Mouse (Mus musculus) forebrain, embryonic 11.5 days (tissue): ENCODE measurements around the gene 9830107B12Rik. TPM values are rescaled to one million over a fixed set of nuclear protein-coding genes. Genes with fewer than 3 reads are reported as not detected.

ENCODE experiments used
- ATAC-seq: fragments of 200-750 bp; cut with Nextera tagmentation; replicated peaks from 2 replicates; pipeline ENCODE4 v1.8.0; 2017; ENCODE audit warnings: moderate TSS enrichment; ENCODE audit not compliant: low FRiP score
- DNase-seq: peaks from one replicate; pipeline ENCODE4 v3.0.0-alpha.2; 2017; ENCODE audit warnings: low spot score
- H3K27ac ChIP-seq: fragments of 300-500 bp; sonication (generic); 2 replicates; pipeline ENCODE4 v1.5.1; 2014; ENCODE audit warnings: low read depth, low read length
- H3K27me3 ChIP-seq: fragments of 300-500 bp; sonication (generic); 2 replicates; pipeline ENCODE4 v1.6.1; 2014; ENCODE audit warnings: mild to moderate bottlenecking, low read length, mixed read lengths; ENCODE audit not compliant: control insufficient read depth, insufficient read depth
- H3K36me3 ChIP-seq: fragments of 300-500 bp; sonication (generic); 2 replicates; pipeline ENCODE4 v1.6.1; 2014; ENCODE audit warnings: mild to moderate bottlenecking, low read length, moderate library complexity, mixed read lengths; ENCODE audit not compliant: control insufficient read depth, insufficient read depth
- H3K4me1 ChIP-seq: fragments of 300-500 bp; sonication (generic); replicated peaks from 2 replicates; pipeline ENCODE4 v1.6.1; 2014; ENCODE audit warnings: low read length, mixed read lengths; ENCODE audit not compliant: control insufficient read depth, insufficient read depth
- H3K4me2 ChIP-seq: fragments of 300-500 bp; sonication (generic); 2 replicates; pipeline ENCODE4 v1.6.1; 2014; ENCODE audit warnings: low read depth, mild to moderate bottlenecking, low read length, moderate library complexity, mixed read lengths; ENCODE audit not compliant: severe bottlenecking
- H3K4me3 ChIP-seq: fragments of 300-500 bp; sonication (generic); 2 replicates; pipeline ENCODE4 v1.5.1; 2014; ENCODE audit warnings: low read depth, low read length
- H3K9ac ChIP-seq: fragments of 300-500 bp; sonication (generic); 2 replicates; pipeline ENCODE4 v1.6.1; 2014; ENCODE audit warnings: low read length
- H3K9me3 ChIP-seq: fragments of 300-500 bp; sonication (generic); 2 replicates; pipeline ENCODE4 v1.6.1; 2016; ENCODE audit warnings: low read length, mixed read lengths; ENCODE audit not compliant: control insufficient read depth
- WGBS: fragments of 180-500 bp; shearing (Covaris S2); extraction: QIAGEN DNeasy Blood & Tissue Kit; methylation state at CpG from one replicate; pipeline ENCODE4 v1.1.7; 2014; 5-methylcytosine and 5-hydroxymethylcytosine counted together
- polyA plus RNA-seq: library from polyadenylated mRNA; unstranded; fragments of >200 nt; fragmentation: Nextera tagmentation; extraction: Ambion mirVana; gene quantifications from 2 replicates; pipeline ENCODE4 v1.2.1, GENCODE M21; 2014

The 9830107B12Rik gene
- polyA plus RNA-seq, 1 experiment from 2014 or later, result not detected

- no peaks in the 10 kb centered on the region for H3K27me3 ChIP-seq
- H3K9me3 ChIP-seq, result no peaks in the 10 kb centered on the region
- no peaks in the 10 kb centered on the region for H3K36me3 ChIP-seq
- no peak overlapping the region for H3K27ac ChIP-seq
- 45% methylated on average over 3 of the region's 3 CpGs for WGBS
- DNase-seq (no peak), ATAC-seq (no peak)
- no peaks in the 10 kb centered on the region for H3K4me1 ChIP-seq
- no peak overlapping the region for H3K4me2 ChIP-seq
- H3K4me3 ChIP-seq, result no peak overlapping the region
- H3K9ac ChIP-seq, result no peak overlapping the region
These were observed 65.4 kb downstream of the 9830107B12Rik start for GRCm38 (mm10) chr17:48080626-48081025.

Other genes with a start within 250 kb of the 9830107B12Rik start
- 26.1 and 27.8 TPM in 2 replicates for gene Foxp4, start 221.6 kb downstream of the 9830107B12Rik start, polyA plus RNA-seq
- not detected in 2 replicates for gene 1700122O11Rik, start 108.0 kb downstream of the 9830107B12Rik start, polyA plus RNA-seq
- gene 1700067P10Rik, start 56.9 kb downstream of the 9830107B12Rik start, polyA plus RNA-seq, result not detected in 2 replicates
- not detected in 2 replicates for gene A530064D06Rik, start 21.0 kb upstream of the 9830107B12Rik start, polyA plus RNA-seq
- gene Trem1, start 86.5 kb upstream of the 9830107B12Rik start, polyA plus RNA-seq, result 0.12 TPM in 1 of 2 replicates, not detected in the other
- gene Trem3, start 101.5 kb upstream of the 9830107B12Rik start, polyA plus RNA-seq, result not detected in 2 replicates
- not detected in 2 replicates for gene Treml4, start 118.0 kb upstream of the 9830107B12Rik start, polyA plus RNA-seq
- gene Treml2, start 153.2 kb upstream of the 9830107B12Rik start, polyA plus RNA-seq, result 0.20 and 0.51 TPM in 2 replicates
- gene B430306N03Rik, start 169.9 kb upstream of the 9830107B12Rik start, polyA plus RNA-seq, result 0.25 TPM in 1 of 2 replicates, not detected in the other
- 1.0 and 1.2 TPM in 2 replicates for gene Trem2, start 200.1 kb upstream of the 9830107B12Rik start, polyA plus RNA-seq
- gene Treml1, start 213.6 kb upstream of the 9830107B12Rik start, polyA plus RNA-seq, result 2.6 TPM in 2 replicates